Mouse (Mus musculus): Measurements from ENCODE around the gene Thsd4. TPM values are rescaled to one million over a fixed set of nuclear protein-coding genes. Genes with fewer than 3 reads are reported as not detected.
"Not testable (repeated sequence)": the region's sequence is repeated elsewhere in the genome, so short reads cannot be mapped to it uniquely, and the experiment has no call there.

The Thsd4 gene
- total RNA-seq, 4 experiments from 2014 or later, result 3.7 to 4.8 (median 4.2) TPM

GRCm38 (mm10) chr9:59991407-59991806 lies 530.4 kb downstream of the Thsd4 start:
- no peak for DNase-seq (ENCODE audit: low spot score)

DNA sequence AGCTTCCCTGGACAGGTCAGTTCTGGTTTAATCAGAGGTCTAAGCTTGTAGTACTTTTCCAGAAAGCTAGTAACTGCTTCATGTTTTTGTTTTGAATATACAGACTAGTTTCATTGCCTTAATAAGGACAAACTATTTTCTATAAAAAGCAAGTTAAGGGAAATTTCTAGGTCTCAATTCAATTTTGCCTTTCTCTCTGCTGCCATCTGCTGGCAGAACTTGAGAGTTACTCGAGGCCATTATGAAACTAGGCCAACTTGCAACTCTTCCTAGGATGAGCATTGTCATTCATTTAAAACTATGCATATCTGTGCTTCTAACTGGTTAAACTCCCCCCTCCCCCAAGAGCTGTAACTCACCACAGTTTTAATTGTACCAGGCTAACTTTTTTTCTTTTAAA lies 532.0 kb downstream of the Thsd4 start:
- peak; percentile 45 for DNase-seq (ENCODE audit: low spot score)

DNA sequence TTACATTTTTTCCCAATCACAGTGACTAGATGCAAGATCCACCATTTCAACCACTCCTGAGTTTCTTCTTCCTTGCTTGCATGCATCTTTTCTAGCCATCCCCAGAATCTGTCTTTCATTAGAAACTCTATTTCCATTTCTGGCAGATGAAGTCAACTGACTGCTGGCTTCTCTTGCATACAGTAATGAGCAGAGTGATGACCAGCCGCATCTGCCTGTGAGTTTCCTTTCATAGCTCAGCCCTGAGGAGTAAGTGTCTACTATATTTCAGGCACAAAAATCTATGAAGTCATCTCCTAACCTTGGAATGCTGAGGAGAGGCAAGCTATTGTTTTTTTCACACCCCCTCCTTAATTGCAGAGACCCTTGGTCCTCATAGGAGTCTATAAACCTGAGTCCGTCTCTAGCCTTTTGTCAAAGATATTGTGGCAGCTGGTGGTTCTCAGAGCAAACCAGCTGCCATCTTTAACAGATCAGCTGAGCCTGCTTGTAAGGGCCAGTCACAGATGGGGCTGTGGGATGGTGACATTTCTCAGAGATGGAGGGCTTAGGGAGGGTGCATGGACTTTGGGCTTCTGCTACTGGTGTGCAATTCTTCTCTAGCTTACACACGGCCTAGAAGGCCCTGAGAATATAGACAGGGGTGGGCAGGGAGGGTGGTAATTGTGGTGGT lies 535.8 kb downstream of the Thsd4 start:
- DNase-seq (ENCODE audit: low spot score), result no peak

GRCm38 (mm10) chr9:59981116-59981515 lies 540.7 kb downstream of the Thsd4 start:
- no peak for DNase-seq (ENCODE audit: low spot score)

- peak; percentile 3 for DNase-seq (ENCODE audit: low spot score)
Observed at GRCm38 (mm10) chr9:59971263-59971662, 550.6 kb downstream of the Thsd4 start.

- peak; percentile 31 for DNase-seq (ENCODE audit: low spot score)
Observed at GRCm38 (mm10) chr9:59969383-59969782, 552.5 kb downstream of the Thsd4 start.

- DNase-seq (ENCODE audit: low spot score), result no peak
Observed at GRCm38 (mm10) chr9:59965046-59965445, 556.8 kb downstream of the Thsd4 start.

- DNase-seq (ENCODE audit: low spot score), result no peak
Observed at GRCm38 (mm10) chr9:59964367-59964766, 557.5 kb downstream of the Thsd4 start.

DNA sequence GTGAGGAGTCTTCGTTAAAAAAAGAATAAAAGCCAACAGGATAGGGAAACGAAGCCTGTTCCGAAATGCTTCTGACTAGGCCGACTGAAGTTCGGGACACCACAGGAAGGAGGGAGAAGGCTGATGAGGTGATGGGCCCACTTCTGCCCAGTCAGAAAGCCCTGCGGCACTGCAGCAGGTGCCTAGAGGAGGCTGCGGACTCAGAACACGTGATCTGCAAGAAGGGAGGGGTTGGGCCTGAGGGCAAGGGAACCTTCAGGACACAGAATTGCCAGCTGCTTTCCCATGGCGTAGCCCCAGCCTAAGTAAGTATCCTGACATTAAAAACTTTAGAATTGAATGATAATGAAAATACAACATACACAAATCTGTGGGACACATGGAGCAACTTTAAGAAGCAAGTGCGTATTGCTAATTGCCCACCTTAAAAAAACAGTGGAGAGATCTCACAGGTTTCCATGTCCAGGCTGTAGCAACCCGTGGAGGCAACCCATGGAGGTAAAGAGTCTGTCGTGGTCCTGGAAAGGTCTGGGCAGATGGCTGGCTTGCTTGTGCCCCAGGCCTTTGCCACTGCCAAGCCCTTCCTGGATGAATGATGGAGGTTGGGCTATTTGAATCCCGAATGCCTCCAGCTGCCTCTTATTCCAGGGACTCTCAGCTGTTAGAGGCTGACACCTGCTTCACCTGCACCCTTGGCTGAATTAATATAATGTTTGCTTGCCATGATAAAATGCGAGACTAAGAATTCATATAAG lies 560.5 kb downstream of the Thsd4 start:
- DNase-seq (ENCODE audit: low spot score), result no peak

- no peak for DNase-seq (ENCODE audit: low spot score)
Observed at GRCm38 (mm10) chr9:59960559-59960958, 561.3 kb downstream of the Thsd4 start, which contains the start of gene Nr2e3. Gene Nr2e3 (minus strand): TSS chr9:59960659.

DNA sequence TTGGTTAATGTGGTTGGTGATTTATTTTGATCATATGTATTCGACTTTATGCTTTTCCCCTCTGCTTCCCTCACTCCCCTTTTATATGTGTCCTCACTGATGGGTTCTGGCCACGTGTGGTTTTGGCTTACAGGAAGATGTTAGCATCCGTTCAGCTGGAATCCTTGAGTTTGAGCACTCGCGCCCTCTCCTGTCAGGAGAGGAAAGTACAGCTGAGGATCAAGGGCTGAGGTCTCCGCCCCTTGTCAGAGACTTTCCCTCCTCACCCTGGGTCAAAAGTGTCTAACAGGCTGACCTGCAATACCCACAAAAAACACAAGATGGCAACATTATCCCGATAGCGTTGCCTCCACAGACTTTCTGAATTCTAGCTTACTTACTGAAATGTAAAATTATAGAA lies 562.6 kb downstream of the Thsd4 start:
- peak; percentile 81 for DNase-seq (ENCODE audit: low spot score)

GRCm38 (mm10) chr9:59958115-59958514 lies 563.7 kb downstream of the Thsd4 start:
- not testable (repeated sequence) for DNase-seq (ENCODE audit: low spot score)

- no peak for DNase-seq (ENCODE audit: low spot score)
Observed at GRCm38 (mm10) chr9:59956496-59956895, 565.4 kb downstream of the Thsd4 start.

DNA sequence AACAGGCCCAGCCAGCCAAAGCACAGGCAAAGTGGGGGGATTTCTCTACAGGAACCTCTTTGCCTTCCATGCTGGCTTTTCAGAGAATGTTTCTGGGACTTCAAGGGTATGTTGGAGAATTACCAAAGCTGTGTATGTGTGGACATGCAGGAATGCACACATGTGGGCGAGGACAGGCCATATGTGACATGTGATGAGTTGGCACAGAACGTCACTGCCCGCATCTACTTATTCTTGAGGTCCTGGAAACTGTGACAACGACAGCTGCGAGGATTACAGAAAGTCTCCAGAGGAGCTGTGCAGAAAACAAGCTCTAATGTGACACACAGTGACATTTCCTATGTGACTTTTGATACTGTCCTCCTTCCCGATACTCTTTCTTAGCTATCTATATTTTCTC lies 566.2 kb downstream of the Thsd4 start:
- no peak for DNase-seq (ENCODE audit: low spot score)

- no peak for DNase-seq (ENCODE audit: low spot score)
Observed at GRCm38 (mm10) chr9:59955199-59955598, 566.6 kb downstream of the Thsd4 start.

DNA sequence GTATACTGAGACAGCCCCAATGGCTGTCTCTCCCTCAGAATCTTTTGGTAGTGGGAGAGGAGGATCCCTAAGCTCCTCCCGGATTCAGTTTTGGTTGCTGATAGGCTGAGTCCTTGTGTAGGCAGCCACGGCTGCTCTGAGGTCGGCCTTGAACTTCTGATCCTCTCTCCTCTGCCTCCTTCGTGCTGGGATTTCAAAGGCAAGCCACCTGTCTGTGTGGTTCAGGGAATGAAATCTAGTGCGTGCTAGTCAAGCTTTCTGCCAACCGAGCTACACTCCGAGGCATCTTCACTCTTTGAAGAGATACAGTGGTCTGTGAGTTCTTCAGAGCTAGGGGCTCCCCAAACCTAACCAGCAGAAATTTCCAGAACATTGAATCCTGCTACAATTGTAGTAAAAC lies 568.3 kb downstream of the Thsd4 start:
- no peak for DNase-seq (ENCODE audit: low spot score)

DNA sequence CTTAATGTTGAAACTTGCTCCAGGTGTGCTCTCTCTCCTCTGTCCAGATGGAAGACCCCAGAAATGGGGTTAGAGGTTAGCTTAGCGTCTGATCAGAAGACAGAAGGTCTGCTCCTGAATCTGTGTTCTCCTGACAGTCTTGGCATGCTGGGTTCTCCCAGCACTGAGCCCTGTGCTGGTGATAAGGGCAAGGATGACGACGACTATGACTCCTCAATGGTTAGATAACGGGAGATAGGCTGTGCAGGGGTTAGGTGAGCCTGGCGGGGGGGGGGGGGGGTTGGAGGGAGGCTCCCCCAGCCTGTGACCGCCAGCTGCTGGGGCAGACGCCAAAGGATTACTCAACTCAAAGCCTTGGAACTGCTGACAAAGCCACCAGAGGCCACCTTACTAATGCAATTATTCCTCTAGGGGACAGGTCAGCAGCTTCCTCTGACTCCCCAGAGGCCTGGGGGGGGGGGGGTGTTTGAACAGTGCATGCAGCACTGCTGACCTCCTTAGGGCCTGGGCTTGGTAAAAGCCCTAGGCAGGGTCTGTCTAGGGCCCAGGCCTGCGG lies 569.3 kb downstream of the Thsd4 start:
- DNase-seq (ENCODE audit: low spot score), result no peak

DNA sequence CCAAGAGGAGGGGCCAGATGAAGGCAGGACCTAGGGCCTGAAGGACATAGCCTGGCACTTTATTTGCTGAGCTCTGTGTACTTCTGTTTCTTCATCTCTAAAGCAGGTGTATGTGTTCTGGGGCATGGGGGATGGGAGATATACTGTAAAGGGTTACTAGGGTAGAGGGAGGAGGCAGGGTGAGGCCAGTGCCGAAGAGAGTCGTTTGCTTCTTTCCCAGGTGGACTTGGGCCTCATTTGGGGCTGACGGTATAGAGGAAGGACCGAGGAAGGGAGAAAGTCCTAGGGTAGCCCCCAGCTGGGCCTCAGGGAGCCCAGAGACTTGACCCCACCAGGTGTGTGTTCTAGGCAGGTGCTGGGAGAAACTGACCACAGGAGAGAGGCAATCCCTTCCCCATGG lies 569.9 kb downstream of the Thsd4 start:
- DNase-seq (ENCODE audit: low spot score), result no peak

GRCm38 (mm10) chr9:59951001-59951750 lies 570.7 kb downstream of the Thsd4 start:
- DNase-seq (ENCODE audit: low spot score), result no peak

DNA sequence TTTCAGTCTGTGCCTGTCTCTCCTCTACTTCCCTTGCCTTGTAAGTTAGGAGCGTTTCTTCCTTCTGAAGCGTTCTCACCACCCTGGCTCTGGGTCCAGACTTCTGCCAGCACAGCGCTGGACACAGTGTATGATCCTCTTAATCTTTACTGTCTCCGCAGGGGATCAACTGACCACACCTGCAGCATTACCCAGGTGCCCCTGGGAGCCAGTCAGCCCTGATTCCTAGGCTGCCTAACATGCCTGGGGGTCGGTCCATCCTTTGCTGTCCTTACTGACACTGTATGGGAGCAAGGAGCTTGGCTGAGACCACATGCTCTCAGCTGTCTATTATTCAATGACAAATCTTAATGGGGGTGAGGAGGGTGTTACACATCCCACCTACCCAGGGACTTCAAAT lies 571.9 kb downstream of the Thsd4 start:
- no peak for DNase-seq (ENCODE audit: low spot score)

DNA sequence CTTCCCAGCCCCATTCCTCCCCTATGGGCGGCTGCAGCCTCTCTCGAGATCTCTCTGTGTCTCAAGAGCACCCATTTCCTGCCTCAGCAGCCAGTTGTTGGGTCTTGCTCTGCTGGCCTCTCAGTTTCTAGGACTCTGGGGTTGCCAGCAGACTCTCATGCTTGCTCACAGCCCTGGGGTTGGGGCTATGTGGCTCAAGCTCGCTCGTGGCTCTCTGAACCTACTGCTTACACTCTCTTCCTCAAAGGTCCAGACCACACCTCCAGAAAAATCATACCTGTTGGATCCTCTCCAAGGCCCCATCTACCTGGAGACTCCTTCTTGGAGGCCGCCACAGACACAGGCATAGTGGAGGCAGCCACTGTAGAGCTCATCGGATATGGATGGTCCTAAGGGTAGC lies 572.3 kb downstream of the Thsd4 start:
- no peak for DNase-seq (ENCODE audit: low spot score)

DNA sequence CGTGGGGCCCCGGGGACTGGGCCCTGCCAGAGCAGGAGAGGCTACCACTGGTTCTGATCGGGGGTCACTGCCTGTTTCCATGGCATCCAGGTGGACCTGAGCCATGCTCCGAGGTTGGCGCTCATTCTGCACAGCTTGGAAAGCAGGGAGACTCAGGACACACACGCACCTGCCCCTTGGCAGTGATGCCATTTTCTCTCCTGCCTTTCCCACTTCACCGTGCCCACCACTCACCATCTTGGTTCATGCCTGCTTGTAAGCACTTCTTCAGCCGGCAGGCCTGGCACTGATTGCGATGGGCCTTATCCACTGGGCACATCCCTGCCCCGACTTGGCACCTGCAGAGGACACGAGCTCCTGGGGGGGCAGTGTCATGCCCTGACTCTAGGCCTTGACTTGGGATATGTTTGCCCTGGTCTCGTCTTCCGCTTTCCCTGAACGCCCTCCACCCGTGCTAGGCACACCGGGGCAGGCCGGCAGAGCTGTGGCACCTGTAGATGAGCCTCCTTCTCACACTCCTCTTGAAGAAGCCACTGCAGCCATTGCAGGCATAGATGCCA lies 573.1 kb downstream of the Thsd4 start:
- no peak for DNase-seq (ENCODE audit: low spot score)
